Mouse (Mus musculus) stomach, embryonic 16.5 days (tissue): ENCODE results near the gene Abcc3. TPM values are rescaled to one million over a fixed set of nuclear protein-coding genes. Genes with fewer than 3 reads are reported as not detected.

ENCODE experiments used
- ATAC-seq: fragments of 200-750 bp; cut with Nextera tagmentation; 2 replicates; pipeline ENCODE4 v1.8.0; 2017; ENCODE audit warnings: moderate number of reproducible peaks, moderate TSS enrichment; ENCODE audit not compliant: insufficient read depth, low FRiP score
- H3K27ac ChIP-seq: fragments of 300-500 bp; sonication (generic); 2 replicates; pipeline ENCODE4 v1.5.1; 2014; ENCODE audit warnings: low read length
- H3K27me3 ChIP-seq: fragments of 300-500 bp; sonication (generic); 2 replicates; pipeline ENCODE4 v1.6.1; 2014; ENCODE audit warnings: low read length, control low read depth, mixed read lengths; ENCODE audit not compliant: control insufficient read depth, insufficient read depth
- H3K36me3 ChIP-seq: fragments of 300-500 bp; sonication (generic); 2 replicates; pipeline ENCODE4 v1.6.1; 2014; ENCODE audit warnings: low read length; ENCODE audit not compliant: control insufficient read depth, insufficient read depth
- H3K4me1 ChIP-seq: fragments of 300-500 bp; sonication (generic); 2 replicates; pipeline ENCODE4 v1.6.1; 2014; ENCODE audit warnings: low read length, control low read depth, mixed read lengths; ENCODE audit not compliant: control insufficient read depth, insufficient read depth
- H3K4me2 ChIP-seq: fragments of 300-500 bp; sonication (generic); 2 replicates; pipeline ENCODE4 v1.6.1; 2014; ENCODE audit warnings: low read depth, low read length, mixed read lengths
- H3K4me3 ChIP-seq: fragments of 300-500 bp; sonication (generic); replicated peaks from 2 replicates; pipeline ENCODE4 v1.5.1; 2014; ENCODE audit warnings: mild to moderate bottlenecking, low read length
- H3K9ac ChIP-seq: fragments of 300-500 bp; sonication (generic); 2 replicates; pipeline ENCODE4 v1.6.1; 2014; ENCODE audit warnings: low read length
- H3K9me3 ChIP-seq: fragments of 300-500 bp; sonication (generic); replicated peaks from 2 replicates; pipeline ENCODE4 v1.6.1; 2016; ENCODE audit warnings: low read length, control low read depth; ENCODE audit not compliant: control insufficient read depth
- WGBS: fragments of 180-500 bp; shearing (Covaris S2); extraction: QIAGEN DNeasy Blood & Tissue Kit; methylation state at CpG from one replicate; pipeline ENCODE4 v1.1.7; 2014; 5-methylcytosine and 5-hydroxymethylcytosine counted together
- polyA plus RNA-seq: library from polyadenylated mRNA; unstranded; fragments of >200 nt; fragmentation: Nextera tagmentation; extraction: Ambion mirVana; gene quantifications from 2 replicates; pipeline ENCODE4 v1.2.1, GENCODE M21; 2015

Abcc3 gene
- polyA plus RNA-seq, 1 experiment from 2014 or later: 11.4 TPM

GRCm38 (mm10) chr11:94328644-94329025, 64.2 kb downstream of the Abcc3 start:
- peak overlapping the region; percentile 81 for H3K4me3 ChIP-seq
- no peaks in the 10 kb centered on the region for H3K27me3 ChIP-seq
- 2% methylated on average over 10 of the region's 10 CpGs for WGBS
- H3K9me3 ChIP-seq: no peaks in the 10 kb centered on the region
- peak overlapping the region; percentile 99 for H3K9ac ChIP-seq
- H3K36me3 ChIP-seq: no peaks in the 10 kb centered on the region
- H3K4me1 ChIP-seq: peaks cover 33% of the 10 kb centered on the region
- no peak for ATAC-seq
- peak overlapping the region; percentile 98 for H3K27ac ChIP-seq
- peak overlapping the region; percentile 72 for H3K4me2 ChIP-seq

GRCm38 (mm10) chr11:94327693-94328643, 64.8 kb downstream of the Abcc3 start, which contains the start of gene Ankrd40:
Ankrd40 (plus strand) TSS chr11:94328001.
- WGBS: under 1% methylated on average over 77 of the region's 78 CpGs
- peak; percentile 91 for ATAC-seq
- Histone ChIP-seq H3K27me3 (no peaks in the 10 kb centered on the region), H3K36me3 (no peaks in the 10 kb centered on the region), H3K4me1 (peaks cover 33% of the 10 kb centered on the region), H3K4me2 (peak within 1 kb of the TSS; percentile 72), H3K27ac (peak within 1 kb of the TSS; percentile 98), H3K9ac (peak within 1 kb of the TSS; percentile 99), H3K9me3 (no peaks in the 10 kb centered on the region), H3K4me3 (peak within 1 kb of the TSS; percentile 81)

DNA sequence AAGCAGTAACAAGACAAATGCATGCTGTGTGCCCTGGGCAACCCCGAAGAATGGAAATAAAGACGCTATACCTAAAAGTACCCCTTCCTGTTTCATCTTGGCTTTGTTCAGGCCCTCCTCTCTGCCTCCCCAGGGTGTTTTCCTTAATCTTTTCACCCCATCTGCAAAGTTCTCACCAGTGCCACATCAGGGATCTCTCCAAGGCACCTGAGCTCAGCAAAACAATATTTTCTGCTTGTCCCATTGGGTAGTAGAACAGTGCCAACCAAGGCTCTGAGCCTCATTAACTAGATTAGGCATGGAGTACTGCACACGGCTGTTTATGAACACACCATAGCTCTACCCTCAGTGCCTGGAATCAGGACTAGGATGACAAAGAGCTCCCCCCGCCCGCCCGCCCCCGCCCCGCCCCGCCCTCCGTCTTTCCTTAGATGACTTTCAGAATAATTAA, 65.8 kb downstream of the Abcc3 start:
- ATAC-seq: no peak
- H3K9me3 ChIP-seq: no peaks in the 10 kb centered on the region
- H3K27ac ChIP-seq: peak overlapping the region; percentile 98
- H3K4me1 ChIP-seq: peaks cover 30% of the 10 kb centered on the region
- H3K4me3 ChIP-seq: peak overlapping the region; percentile 81
- WGBS: 6% methylated on average over 10 of the region's 10 CpGs
- H3K9ac ChIP-seq: peak overlapping the region; percentile 69
- H3K4me2 ChIP-seq: peak overlapping the region; percentile 72
- no peaks in the 10 kb centered on the region for H3K36me3 ChIP-seq
- no peaks in the 10 kb centered on the region for H3K27me3 ChIP-seq

DNA sequence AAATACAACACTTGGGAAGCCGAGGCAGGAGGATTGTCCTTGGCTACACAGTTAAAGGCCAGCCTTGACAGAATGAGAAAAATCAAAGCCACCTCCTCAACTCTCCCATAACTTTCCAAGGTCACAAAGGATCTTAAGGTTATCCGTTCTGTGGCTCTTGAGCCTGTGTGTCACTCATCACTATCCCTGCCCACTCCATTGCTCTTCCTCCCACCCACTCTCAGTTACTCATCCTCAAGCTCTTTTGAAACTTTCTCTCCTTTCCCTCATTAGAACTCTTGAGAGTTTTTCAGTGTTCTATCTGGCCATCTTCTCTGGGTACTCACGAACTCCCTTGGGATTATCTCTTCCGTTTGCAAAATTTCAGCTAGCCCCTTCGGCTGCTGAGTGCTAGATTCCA, 68.2 kb downstream of the Abcc3 start:
- H3K4me3 ChIP-seq: no peak overlapping the region
- no peak overlapping the region for H3K9ac ChIP-seq
- H3K9me3 ChIP-seq: no peaks in the 10 kb centered on the region
- WGBS: 87% methylated on average over 5 of the region's 5 CpGs
- no peak overlapping the region for H3K27ac ChIP-seq
- H3K4me2 ChIP-seq: no peak overlapping the region
- peaks cover 26% of the 10 kb centered on the region for H3K4me1 ChIP-seq
- H3K27me3 ChIP-seq: no peaks in the 10 kb centered on the region
- H3K36me3 ChIP-seq: no peaks in the 10 kb centered on the region
- no peak for ATAC-seq

DNA sequence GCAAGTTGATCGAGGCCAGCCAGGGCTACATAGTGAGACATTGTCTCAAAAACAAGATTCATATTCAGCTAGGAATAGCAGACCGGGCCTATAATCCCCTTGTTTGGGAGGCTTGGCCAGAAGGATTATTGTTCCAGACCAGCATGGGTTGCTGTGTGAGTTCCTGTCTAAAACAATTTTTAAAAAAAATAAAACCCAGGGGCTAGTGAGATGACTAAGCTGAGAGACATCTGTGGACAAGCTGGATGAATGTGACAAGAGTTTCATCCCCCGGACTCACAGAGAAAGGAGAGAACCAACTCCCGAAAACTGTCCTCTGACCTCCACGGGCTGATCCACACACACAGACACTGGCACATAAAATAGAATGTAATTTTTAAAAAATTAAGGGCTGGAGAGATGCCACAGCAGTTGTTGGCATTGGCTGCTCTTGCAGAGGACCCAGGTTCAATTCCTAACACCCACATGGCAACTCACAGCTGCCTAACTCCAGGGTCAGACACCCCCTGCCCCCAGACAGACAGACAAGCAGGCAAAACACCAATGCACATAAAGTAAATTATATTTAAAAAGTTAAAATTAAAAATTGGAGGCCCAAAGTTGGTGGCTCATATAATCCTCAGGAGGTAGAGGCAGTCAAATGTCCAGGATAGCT, 69.4 kb downstream of the Abcc3 start:
- WGBS: 66% methylated on average over 5 of the region's 5 CpGs
- H3K27me3 ChIP-seq: no peaks in the 10 kb centered on the region
- ATAC-seq: no peak
- no peak overlapping the region for H3K4me3 ChIP-seq
- H3K4me1 ChIP-seq: peaks cover 21% of the 10 kb centered on the region
- no peaks in the 10 kb centered on the region for H3K9me3 ChIP-seq
- peak overlapping the region; percentile 98 for H3K27ac ChIP-seq
- H3K9ac ChIP-seq: peak overlapping the region; percentile 36; the same call in 1 of the 2 replicates
- no peaks in the 10 kb centered on the region for H3K36me3 ChIP-seq
- no peak overlapping the region for H3K4me2 ChIP-seq

- 25% methylated on average over 5 of the region's 5 CpGs for WGBS
- Histone ChIP-seq H3K36me3 (no peaks in the 10 kb centered on the region), H3K4me2 (peak overlapping the region; percentile 64), H3K4me1 (peaks cover 28% of the 10 kb centered on the region), H3K27me3 (no peaks in the 10 kb centered on the region), H3K9ac (peak overlapping the region; percentile 100), H3K27ac (peak overlapping the region; percentile 98), H3K4me3 (peak overlapping the region; percentile 97), H3K9me3 (no peaks in the 10 kb centered on the region)
- ATAC-seq: no peak
Observed at GRCm38 (mm10) chr11:94322636-94323035, 70.2 kb downstream of the Abcc3 start.

DNA sequence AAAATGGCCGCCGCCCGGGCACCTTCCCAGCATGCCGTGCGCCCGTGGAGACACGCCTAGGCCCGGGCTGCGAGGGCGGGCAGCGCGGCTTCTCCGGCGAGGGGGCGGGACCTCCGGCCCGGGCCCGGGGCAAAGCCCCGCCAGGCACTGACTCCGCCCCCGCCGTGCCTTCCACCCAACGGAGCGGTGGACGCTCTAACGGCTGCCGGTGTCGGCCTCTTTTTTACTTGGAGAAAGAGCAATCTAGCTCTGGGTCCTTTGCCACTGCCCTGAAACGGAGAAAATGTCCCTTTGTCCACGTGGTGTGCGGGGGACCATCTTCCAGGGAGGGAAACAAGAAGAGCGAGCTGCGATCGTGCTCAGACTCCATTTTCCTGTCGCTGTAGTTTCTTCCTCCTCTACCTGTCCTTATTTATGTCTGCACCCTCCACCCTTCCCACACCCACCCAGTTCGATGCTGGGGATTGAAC, 70.8 kb downstream of the Abcc3 start, which contains the start of gene Luc7l3:
TSS of gene Luc7l3 (minus strand) at position 58 of the 470 bp plus-strand sequence.
- peaks cover 33% of the 10 kb centered on the region for H3K4me1 ChIP-seq
- H3K9ac ChIP-seq: peak within 1 kb of the TSS; percentile 100
- H3K9me3 ChIP-seq: no peaks in the 10 kb centered on the region
- H3K36me3 ChIP-seq: no peaks in the 10 kb centered on the region
- H3K4me3 ChIP-seq: peak within 1 kb of the TSS; percentile 97
- H3K4me2 ChIP-seq: peak within 1 kb of the TSS; percentile 82
- peak within 1 kb of the TSS; percentile 98 for H3K27ac ChIP-seq
- no peaks in the 10 kb centered on the region for H3K27me3 ChIP-seq
- ATAC-seq: peak; percentile 97
- under 1% methylated on average over 36 of the region's 36 CpGs for WGBS

DNA sequence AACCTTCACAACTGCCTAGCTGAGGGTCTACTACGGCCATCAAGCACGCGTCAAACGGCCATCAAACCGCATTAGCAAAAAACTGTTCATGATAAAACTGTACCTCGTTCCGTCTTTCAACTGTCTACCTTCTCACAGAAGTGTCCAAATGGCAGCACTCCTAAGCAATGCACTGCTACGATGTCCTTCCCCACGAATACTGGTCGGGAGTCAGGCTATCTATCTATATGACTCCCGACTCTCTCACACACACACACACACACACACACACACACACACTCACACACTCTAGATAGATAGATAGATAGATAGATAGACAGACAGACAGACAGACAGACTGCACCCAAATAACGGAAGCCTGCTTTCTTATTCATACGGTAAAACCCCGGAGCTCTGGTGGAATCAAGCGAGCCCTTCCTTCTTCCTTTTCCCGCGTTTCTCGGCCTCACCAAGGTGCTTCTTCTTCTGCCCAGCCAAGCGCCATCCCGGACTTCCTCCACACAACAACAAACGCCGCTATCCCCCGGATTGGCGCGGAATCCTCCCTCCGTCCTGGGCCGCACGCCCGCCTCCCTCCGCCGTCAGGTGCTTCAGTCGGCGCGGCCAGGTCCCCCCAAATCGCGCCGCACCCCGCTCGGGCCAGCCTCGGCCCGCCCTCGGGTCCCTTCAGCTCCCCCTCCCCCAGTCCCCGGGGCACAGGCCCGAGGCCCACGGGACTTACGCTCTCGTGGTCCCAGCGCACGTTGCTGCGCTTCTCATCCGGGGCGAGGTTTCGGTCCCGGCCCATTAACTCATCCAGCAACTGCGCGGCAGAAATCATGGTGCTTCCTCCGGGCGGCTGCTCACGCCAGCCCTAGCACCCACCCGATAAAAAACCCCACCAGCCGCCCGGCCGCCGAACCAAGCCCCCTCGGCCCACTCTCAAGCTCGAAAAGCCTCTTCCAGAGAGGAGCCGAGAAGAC, 71.5 kb downstream of the Abcc3 start:
- under 1% methylated on average over 67 of the region's 67 CpGs for WGBS
- no peaks in the 10 kb centered on the region for H3K27me3 ChIP-seq
- ATAC-seq: peak; percentile 63; the same call in 1 of the 2 replicates
- H3K9ac ChIP-seq: peak overlapping the region; percentile 100
- peak overlapping the region; percentile 97 for H3K4me3 ChIP-seq
- no peaks in the 10 kb centered on the region for H3K36me3 ChIP-seq
- no peaks in the 10 kb centered on the region for H3K9me3 ChIP-seq
- peak overlapping the region; percentile 98 for H3K27ac ChIP-seq
- H3K4me2 ChIP-seq: peak overlapping the region; percentile 82
- H3K4me1 ChIP-seq: peaks cover 34% of the 10 kb centered on the region
